Mouse (Mus musculus): ENCODE data around the gene Tgfbr1.

- TF ChIP-seq HCFC1 (IDR thresholded peaks at IDR 0.05; ENCODE audit: borderline replicate concordance, insufficient read depth, low read length) (no peak), ZC3H11A (IDR thresholded peaks at IDR 0.05; ENCODE audit: borderline replicate concordance, low read depth, low read length) (no peak), ZNF384 (IDR thresholded peaks at IDR 0.05; ENCODE audit: low read depth, low read length) (no peak), CHD2 (IDR thresholded peaks at IDR 0.05; ENCODE audit: low read depth, low read length) (no peak), MAFK (IDR thresholded peaks at IDR 0.05; ENCODE audit: insufficient read depth, low read depth, low read length) (no peak)
These were observed 36.6 kb upstream of the Tgfbr1 start for GRCm38 (mm10) chr4:47316432-47316831.
